Mouse (Mus musculus) layer of hippocampus, postnatal 36 days (tissue): Measurements from ENCODE around the gene Olfr1184. TPM values are rescaled to one million over a fixed set of nuclear protein-coding genes. Genes with fewer than 3 reads are reported as not detected.
"Not testable (repeated sequence)": the region's sequence is repeated elsewhere in the genome, so short reads cannot be mapped to it uniquely, and the experiment has no call there.

Experiments
- DNase-seq, 2 experiments: peaks; one replicate each; pipeline ENCODE4 v3.0.0; 2022
- total RNA-seq, 2 experiments: library from RNA; stranded (reverse); gene quantifications; 2 replicates each; pipeline ENCODE4 v1.2.3; 2021

The Olfr1184 gene
- not detected for total RNA-seq

GRCm38 (mm10) chr2:88483298-88483697 is at the start of gene Olfr1184:
TSS of gene Olfr1184 (plus strand) at chr2:88483598.
- no peak for DNase-seq

GRCm38 (mm10) chr2:88449031-88449430 is 34.4 kb upstream of the Olfr1184 start, which contains the start of gene Gm13757:
TSS of gene Gm13757 (minus strand) at chr2:88449131.
- no peak for DNase-seq

- DNase-seq = not testable (repeated sequence)
These were observed 28.8 kb upstream of the Olfr1184 start, which contains the start of gene Olfr1183 for GRCm38 (mm10) chr2:88454567-88454966. TSS of gene Olfr1183 (plus strand) at chr2:88454867.

- no peak for DNase-seq
These were observed 9.6 kb downstream of the Olfr1184 start, which contains the start of gene Olfr1185-ps1 for GRCm38 (mm10) chr2:88493020-88493419. TSS of gene Olfr1185-ps1 (plus strand) at chr2:88493320.

GRCm38 (mm10) chr2:88518251-88518650 is 34.9 kb downstream of the Olfr1184 start, which contains the start of gene Olfr1186:
TSS of gene Olfr1186 (plus strand) at chr2:88518551.
- DNase-seq = no peak

- DNase-seq = no peak
These were observed 42.3 kb downstream of the Olfr1184 start for GRCm38 (mm10) chr2:88525720-88526119.

Other genes with a start within 250 kb of the Olfr1184 start
- not detected for gene Olfr1173, start 203.7 kb upstream of the Olfr1184 start, total RNA-seq
- not detected for gene Olfr1174-ps, start 168.5 kb upstream of the Olfr1184 start, total RNA-seq
- gene Olfr1175-ps, start 156.4 kb upstream of the Olfr1184 start, total RNA-seq = not detected
- gene Olfr1176, start 146.9 kb upstream of the Olfr1184 start, total RNA-seq = not detected
- gene Olfr1177-ps, start 137.1 kb upstream of the Olfr1184 start, total RNA-seq = not detected
- not detected for gene Olfr1178, start 96.5 kb upstream of the Olfr1184 start, total RNA-seq
- gene Olfr1179, start 77.1 kb upstream of the Olfr1184 start, total RNA-seq = not detected
- not detected for gene Olfr1180, start 64.4 kb upstream of the Olfr1184 start, total RNA-seq
- not detected for gene Olfr1181, start 57.4 kb upstream of the Olfr1184 start, total RNA-seq
- gene Gm13757, start 34.5 kb upstream of the Olfr1184 start, total RNA-seq = not detected
- gene Olfr1183, start 28.7 kb upstream of the Olfr1184 start, total RNA-seq = not detected
- not detected for gene Olfr1185-ps1, start 9.7 kb downstream of the Olfr1184 start, total RNA-seq
- not detected for gene Olfr1186, start 35.0 kb downstream of the Olfr1184 start, total RNA-seq
- not detected for gene Olfr1188, start 73.3 kb downstream of the Olfr1184 start, total RNA-seq
- not detected for gene Olfr1189, start 102.9 kb downstream of the Olfr1184 start, total RNA-seq
- gene Olfr1191-ps1, start 156.9 kb downstream of the Olfr1184 start, total RNA-seq = not detected
- not detected for gene Olfr1192-ps1, start 164.9 kb downstream of the Olfr1184 start, total RNA-seq
- gene Olfr1193, start 192.0 kb downstream of the Olfr1184 start, total RNA-seq = not detected
- gene Olfr1195, start 205.6 kb downstream of the Olfr1184 start, total RNA-seq = not detected
- not detected for gene Olfr1196, start 221.0 kb downstream of the Olfr1184 start, total RNA-seq
- not detected for gene Olfr1197, start 248.8 kb downstream of the Olfr1184 start, total RNA-seq